Mouse (Mus musculus) effector memory CD4-positive, alpha-beta T cell, adult 7 months (primary cell): Measurements from ENCODE around the gene Camta1. TPM values are rescaled to one million over a fixed set of nuclear protein-coding genes. Genes with fewer than 3 reads are reported as not detected.

ENCODE experiments used
- polyA plus RNA-seq: library from polyadenylated mRNA; unstranded; fragments of 100-300 nt; shearing (Covaris generic); gene quantifications from one replicate; pipeline ENCODE4 v1.2.1, GENCODE M21; 2017

The Camta1 gene
- polyA plus RNA-seq, result 44.3 TPM

DNA sequence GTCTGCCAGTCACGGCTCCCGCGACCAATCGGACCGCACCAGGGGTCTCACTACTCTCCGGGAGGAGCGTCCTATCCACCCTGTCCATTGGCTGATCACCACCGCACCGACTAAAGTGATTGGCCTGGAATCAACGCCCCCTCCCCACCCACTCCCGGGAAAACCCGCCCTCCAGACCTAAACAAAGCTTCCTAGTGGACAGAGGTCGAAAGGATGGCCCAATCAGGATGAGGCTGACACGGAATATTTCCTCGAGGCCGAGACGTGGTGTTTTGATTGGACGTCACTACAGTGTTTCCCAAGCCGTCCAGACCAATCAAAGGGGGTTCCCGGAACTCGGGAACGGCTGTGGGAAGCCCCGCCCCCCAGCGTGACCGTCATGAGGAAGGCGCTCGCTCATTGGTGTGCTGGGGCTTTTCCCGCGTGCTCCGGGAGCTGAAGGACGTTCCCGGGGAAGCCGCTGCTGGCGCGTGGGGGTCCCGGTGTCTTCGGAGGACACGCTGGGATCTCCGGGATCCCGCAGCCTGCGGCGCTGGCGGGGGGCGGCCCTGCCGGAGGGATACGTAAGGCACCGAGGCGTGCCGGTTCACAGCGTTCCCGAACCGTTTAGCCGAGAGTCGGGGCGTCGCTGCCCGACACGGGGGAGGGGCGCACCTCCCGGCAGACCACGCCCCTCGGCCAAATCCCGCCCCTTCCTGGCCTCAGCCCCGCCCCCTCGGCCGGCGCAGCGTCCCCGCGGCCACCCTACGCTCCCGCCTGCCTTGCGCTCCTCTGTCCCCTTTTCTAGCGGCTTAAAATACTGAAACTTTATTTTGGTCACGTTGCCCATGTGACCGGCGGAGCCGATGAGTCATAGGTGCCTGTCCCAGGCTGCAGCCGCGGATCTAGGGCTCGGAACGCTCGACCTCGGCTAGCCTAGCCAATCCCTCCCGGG is at the start of gene Camta1:
Gene Camta1 (minus strand): TSS at position 71 of the 934 bp plus-strand sequence.

DNA sequence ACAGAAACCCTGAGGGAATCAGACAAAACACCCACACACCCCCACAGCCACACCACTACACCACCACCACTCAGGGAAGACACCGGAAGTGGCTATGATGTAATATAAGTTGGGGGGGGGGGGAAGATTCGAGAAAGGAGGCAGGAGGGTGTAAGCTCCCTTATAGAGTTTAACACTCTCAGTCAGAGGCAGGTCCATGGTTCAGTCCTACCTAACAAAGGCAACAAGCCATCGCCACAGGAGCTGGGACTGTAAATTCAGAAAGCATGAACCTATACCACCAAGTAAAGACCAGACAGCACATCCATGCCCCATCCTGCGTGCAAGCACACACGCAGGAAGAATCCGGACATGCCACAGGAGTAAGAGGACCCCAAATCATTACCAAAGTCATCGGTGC is 772.4 kb downstream of the Camta1 start, which contains the start of gene Gm13090:
Gene Gm13090 (plus strand): TSS at position 301 of the 400 bp plus-strand sequence.

DNA sequence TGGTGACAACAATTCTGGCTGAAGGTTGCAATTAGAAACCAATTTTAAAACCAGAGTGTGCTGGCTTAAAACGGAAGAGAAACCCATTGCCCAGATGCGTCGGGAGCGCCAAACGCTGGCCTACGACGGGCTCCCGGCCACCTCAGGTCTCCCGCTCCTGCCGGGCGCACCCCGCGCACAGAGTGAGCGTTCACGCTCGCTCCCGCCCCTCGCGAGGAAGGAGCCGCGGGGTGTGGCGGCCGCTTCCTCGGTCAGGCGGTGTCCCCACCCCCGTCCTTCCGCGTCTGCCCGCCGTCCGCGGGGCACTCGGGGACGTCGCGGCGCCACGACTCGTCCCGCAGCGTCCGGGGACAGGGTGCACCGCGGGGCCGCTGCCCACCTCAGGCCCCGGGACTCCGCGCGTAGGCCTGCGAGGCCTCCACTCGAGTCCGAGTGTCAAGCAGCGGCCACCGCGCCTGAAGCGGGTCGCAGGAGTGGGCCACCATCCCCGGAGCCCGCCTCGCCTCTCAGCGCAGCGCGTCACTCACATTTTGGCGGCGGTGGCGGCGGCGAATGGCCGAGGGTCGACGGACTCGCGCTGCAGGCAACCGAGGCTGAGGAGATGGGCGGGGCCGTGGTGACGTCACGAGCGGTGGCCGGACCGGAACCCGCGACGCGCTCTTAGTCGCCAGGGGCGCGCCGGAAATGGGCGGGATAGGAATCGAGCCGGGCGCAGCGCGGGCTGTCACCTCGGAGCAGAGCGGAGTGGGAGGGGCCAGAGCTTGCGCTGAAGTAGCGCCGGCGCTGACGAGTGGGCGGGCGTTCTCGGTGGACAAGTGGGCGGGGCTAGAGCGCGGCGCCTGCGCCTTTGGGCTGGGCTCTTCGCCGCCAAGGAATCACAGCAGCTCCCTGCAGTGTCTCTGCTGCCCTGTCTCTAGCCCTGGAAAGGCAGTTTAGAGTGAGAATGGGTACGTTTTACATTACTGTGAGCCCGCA is 804.0 kb downstream of the Camta1 start, which contains the start of gene Vamp3:
Gene Vamp3 (minus strand): TSS at position 617 of the 975 bp plus-strand sequence.

DNA sequence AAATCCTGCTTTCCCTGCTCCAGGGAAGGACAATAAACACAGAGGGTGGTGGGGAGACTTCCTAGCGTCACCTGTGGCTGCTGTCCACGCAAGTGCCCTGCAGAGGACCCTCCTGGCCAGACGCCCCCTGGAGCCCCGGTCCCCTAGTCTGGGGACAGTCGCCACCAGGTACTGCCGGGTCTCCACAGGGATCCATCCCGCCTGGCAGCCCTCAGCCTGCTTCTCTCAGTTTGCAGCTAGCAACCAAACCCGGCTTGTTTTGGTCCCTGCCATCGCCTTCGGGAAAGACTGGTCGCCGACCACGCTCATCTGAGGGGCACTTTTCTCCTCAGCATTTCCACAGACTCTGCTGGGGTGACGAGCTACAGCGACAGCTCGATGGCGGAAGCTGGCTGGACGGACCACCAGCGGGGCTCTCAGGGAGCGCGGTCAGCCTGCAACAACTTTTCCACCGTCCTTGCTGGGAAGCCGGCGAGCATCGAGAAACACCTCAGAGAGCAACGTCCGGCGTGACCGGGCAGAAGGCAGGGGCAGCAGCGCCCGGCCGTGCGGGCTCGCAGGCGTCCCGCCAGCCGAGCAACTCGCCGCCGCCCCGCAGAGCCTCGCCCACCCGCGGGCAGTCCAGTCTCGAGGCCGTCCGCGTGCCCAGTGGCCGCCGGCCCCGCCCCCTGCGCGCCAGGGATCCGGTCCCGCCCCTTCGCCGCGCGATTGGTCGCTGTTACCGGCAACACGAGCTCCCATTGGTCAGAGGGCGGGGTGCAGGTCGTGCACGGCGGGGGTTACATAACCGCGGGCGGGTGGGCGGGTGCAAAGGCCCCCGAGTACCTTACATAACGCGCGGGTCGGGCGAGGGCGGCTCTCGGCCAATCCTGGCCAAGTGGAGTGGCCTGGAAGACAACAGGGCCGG is 817.4 kb downstream of the Camta1 start, which contains the start of gene Per3:
Gene Per3 (minus strand): TSS at position 629 of the 907 bp plus-strand sequence.

DNA sequence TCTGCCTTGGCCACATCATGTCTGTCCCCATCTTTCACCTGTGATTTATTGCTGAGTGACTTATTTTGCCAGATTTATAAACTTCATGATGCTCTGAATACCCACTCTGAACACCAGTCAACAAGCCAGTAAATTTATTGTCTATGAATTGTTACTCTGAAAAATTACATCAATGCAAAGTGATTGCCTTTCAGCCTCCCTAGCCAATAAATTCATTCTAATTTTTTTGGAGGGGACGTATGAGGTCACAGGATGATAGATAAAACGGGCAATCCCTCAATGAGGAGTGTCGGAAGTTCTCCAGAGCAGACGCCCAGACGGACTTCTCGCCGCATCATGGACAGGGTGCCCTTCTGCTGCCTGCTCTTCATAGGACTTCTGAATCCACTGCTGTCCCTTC is 864.9 kb downstream of the Camta1 start, which contains the start of gene Uts2:
Gene Uts2 (plus strand): TSS at position 301 of the 400 bp plus-strand sequence.

DNA sequence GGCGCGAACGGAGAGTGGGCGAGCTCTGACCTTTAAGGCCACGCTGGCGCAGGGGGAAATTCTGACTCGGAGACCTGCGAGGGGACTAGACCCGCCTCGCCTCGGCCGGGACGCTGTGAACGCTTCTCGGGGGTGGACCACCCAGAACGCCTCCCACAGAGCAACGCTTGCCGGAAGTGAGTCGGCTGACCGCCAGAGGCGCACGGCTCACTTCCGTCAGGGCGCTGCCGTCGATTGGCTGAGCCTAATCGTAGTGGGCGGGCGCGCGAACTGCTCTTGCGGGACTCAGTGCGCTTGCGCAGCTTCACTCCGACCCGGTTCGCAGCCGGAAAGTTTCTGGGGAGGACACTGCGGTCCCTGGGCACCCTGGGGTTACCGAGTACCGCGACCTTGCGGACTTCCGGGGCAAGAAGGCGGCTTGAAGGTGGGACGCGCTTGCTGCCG is 947.4 kb downstream of the Camta1 start, which contains the start of the genes Park7 and Tnfrsf9:
Gene Park7 (minus strand): TSS at position 148 of the 444 bp plus-strand sequence.
Gene Tnfrsf9 (plus strand): TSS at position 273 of the 444 bp plus-strand sequence.

Other genes with a start within 250 kb of the Camta1 start
- 41.6 TPM for gene Dnajc11, start 71.8 kb upstream of the Camta1 start, polyA plus RNA-seq
- gene Thap3, start 127.1 kb upstream of the Camta1 start, polyA plus RNA-seq, result 84.0 TPM
- gene Phf13, start 134.4 kb upstream of the Camta1 start, polyA plus RNA-seq, result 73.5 TPM
- gene Klhl21, start 146.9 kb upstream of the Camta1 start, polyA plus RNA-seq, result 39.7 TPM
- gene Zbtb48, start 165.8 kb upstream of the Camta1 start, polyA plus RNA-seq, result 21.7 TPM
- gene Tas1r1, start 176.7 kb upstream of the Camta1 start, polyA plus RNA-seq, result 0.22 TPM
- gene Nol9, start 177.4 kb upstream of the Camta1 start, polyA plus RNA-seq, result 43.0 TPM
- gene Plekhg5, start 210.6 kb upstream of the Camta1 start, polyA plus RNA-seq, result 4.8 TPM